Mouse (Mus musculus) WW6 (cell line): Measurements from ENCODE around the gene Fam76b.
"Not testable (repeated sequence)": the region's sequence is repeated elsewhere in the genome, so short reads cannot be mapped to it uniquely, and the experiment has no call there.

ENCODE experiments used
- DNase-seq: peaks from one replicate; pipeline ENCODE4 v3.0.0-alpha.2; 2013; ENCODE audit warnings: low read depth, low spot score

Gene Fam76b

GRCm38 (mm10) chr9:13827406-13828086 is at the start of gene Fam76b:
Fam76b (plus strand) TSS chr9:13827716.
- peak; percentile 95 for DNase-seq

DNA sequence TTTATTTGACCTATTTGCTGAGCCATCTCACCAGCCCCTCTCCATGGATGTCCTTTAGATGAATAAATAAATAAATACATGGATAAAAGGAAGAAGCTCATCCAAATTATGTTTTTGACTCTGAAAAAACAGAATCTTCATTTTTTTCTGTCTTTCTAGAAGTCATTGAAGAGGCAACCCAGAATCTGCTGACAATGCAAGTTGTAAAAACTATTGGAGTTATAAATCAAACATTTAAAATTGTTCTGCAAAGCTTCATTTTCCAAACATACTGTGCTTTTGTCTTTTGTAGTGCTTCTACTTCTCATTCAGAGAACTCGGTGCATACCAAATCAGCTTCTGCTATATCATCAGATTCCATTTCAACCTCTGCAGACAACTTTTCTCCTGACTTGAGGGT is 45.5 kb upstream of the Fam76b start:
- DNase-seq: no peak

- not testable (repeated sequence) for DNase-seq
These were observed 36.7 kb upstream of the Fam76b start for GRCm38 (mm10) chr9:13790864-13791263.

DNA sequence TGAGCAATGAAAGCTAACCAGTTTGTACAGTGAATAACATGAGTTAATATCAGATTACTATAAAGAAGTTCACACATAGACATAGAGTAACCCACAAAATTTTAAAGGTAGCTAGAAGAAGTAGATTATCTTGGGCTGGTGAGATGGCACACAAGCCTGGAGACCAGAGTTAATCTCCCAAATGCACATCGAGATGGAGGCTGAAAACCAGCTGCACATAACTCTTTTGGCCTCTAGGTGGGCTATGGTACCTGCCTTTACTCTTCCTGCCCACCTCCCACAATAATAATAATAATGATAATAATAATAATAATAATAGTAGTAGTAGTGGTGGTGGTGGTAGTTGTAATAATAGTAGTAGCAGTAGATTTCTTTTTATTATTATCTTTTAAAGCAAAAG is 33.2 kb upstream of the Fam76b start:
- DNase-seq: no peak

- no peak for DNase-seq
These were observed 32.8 kb upstream of the Fam76b start for GRCm38 (mm10) chr9:13794756-13795155.

GRCm38 (mm10) chr9:13804480-13804879 is 23.0 kb upstream of the Fam76b start:
- no peak for DNase-seq

- DNase-seq: no peak
These were observed 20.7 kb upstream of the Fam76b start for GRCm38 (mm10) chr9:13806854-13807253.

DNA sequence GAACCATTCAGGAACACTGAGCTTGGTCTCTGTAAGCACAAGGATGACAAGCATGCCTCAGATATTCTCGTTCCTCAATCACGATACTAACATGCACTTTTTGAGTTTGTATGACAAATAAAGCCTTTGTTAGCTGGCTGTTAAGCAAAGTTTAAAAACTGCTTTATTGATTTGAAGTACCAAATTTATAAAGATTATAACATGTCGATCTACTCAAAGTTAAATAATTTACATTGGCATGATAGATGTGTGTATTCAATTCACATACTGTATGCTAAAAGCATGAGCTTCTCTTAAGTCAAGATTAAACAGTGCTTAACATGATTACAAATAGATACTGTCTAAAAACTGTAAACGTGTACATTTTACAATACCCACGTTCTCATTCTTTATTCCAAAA is 19.9 kb upstream of the Fam76b start:
- no peak for DNase-seq

GRCm38 (mm10) chr9:13809937-13810336 is 17.6 kb upstream of the Fam76b start:
- no peak for DNase-seq

DNA sequence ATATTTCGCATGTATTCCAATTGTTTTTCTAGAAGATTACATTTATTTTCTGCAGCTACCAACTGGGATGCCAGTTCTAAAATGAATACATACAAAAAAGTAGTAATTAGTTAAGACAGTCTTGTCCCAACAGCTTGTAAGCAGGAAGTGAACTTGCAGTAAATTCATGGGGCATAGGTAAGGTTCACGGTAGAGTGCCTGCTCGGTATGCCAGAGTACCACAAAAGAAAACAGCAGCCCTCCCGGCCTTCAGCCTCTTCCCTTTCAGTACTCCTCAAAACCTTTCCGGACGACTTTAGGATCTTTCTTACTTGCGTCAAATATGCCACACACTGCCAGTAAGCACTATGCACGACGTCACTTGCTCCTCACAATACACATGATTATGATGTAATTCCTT is 9.1 kb upstream of the Fam76b start:
- no peak for DNase-seq

DNA sequence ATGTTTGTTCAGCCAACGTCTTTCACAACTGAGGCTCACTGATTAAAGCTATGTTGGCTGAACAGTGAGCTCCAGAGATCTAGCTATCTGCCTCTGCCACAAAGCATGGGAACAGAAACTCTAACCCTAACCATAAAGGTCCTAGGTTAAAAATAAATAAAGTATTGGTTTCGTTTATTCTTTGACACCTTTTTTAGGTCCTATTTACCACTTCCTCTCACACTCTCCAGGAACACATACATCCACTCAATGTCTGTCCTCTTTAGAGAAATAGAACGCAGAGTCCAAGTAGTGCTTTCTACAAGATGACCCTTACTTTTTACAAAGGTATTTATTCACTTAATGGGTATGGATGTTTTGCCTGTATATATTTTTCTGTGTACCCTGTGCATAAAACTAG is 6.7 kb upstream of the Fam76b start:
- DNase-seq: no peak

GRCm38 (mm10) chr9:13825896-13826295 is 1.6 kb upstream of the Fam76b start:
- DNase-seq: no peak

- DNase-seq: peak; percentile 33
These were observed 1.1 kb upstream of the Fam76b start for GRCm38 (mm10) chr9:13826391-13826805.

- DNase-seq: peak; percentile 92
These were observed 597 bp upstream of the Fam76b start, which contains the start of gene Cep57 for GRCm38 (mm10) chr9:13826832-13827405. Cep57 (minus strand) TSS chr9:13827107.

GRCm38 (mm10) chr9:13828087-13828441 is 548 bp downstream of the Fam76b start:
- peak; percentile 31 for DNase-seq

GRCm38 (mm10) chr9:13835256-13835655 is 7.7 kb downstream of the Fam76b start:
- DNase-seq: no peak

DNA sequence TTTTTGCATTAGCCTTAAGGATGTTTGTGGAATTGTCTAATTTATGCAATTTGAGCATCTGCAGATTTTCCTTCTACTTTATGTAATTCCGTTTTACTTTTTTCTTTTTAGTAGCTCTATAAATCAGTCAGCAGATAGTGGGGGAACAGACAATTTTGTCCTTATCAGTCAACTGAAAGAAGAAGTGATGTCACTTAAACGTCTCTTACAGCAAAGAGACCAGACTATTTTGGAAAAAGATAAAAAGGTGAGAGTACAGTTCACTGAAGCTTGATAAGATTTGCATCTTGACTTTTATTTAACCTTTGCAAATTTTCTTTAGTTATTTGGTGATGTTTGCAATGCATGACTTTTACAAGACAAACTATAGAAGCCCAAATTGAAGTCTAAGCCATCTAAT is 9.2 kb downstream of the Fam76b start:
- no peak for DNase-seq

GRCm38 (mm10) chr9:13847591-13847990 is 20.1 kb downstream of the Fam76b start:
- no peak for DNase-seq

- DNase-seq: peak; percentile 14
These were observed 21.3 kb downstream of the Fam76b start for GRCm38 (mm10) chr9:13848481-13849480.

- DNase-seq: no peak
These were observed 26.4 kb downstream of the Fam76b start for GRCm38 (mm10) chr9:13853876-13854275.

DNA sequence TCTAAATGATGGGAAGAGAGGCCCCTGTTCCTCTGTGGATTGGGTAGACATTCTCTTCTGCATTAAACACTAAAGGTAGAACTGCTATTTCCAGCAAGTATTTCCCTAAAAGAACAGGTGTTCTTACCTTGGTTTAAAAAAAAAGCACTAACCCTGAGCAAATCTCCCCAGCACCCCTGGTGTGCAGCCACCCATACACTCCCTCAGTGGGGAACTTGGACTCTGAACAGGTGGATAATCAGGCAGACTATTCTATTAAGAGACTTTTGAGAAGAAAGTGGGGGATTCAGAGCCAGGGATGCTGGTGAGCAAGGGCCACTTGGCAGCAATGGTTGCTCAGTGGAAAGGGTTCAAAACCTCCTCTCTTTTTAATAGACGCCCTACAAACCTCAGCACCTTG is 28.7 kb downstream of the Fam76b start:
- DNase-seq: no peak

DNA sequence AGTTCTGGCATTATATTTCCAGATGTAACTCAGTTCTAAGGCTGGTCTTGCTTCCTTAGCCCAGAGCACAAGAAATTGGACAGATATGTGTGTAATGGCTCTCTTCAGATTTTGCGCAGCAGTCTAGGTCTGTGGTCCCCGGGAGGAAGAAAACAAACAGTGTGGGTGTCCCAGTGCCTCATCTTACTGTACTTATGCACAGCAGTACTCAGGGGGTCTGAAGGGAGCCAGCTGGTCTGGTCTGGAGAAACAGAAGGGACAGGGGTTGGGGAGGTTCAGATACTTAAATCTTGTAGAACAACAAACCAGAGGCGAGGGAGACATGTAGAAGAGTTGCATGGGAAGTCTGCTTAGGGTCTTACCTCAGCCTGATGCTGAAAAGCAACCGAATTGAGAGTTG is 29.3 kb downstream of the Fam76b start:
- DNase-seq: no peak
